Mouse (Mus musculus): ENCODE data around the gene Prim2. TPM values are rescaled to one million over a fixed set of nuclear protein-coding genes. Genes with fewer than 3 reads are reported as not detected.
A peak's percentile ranks its signal among the peaks of the same experiment; 100 is the strongest.

Gene Prim2
- polyA plus RNA-seq, 1 experiment from 2014 or later, result 55.0 TPM

DNA sequence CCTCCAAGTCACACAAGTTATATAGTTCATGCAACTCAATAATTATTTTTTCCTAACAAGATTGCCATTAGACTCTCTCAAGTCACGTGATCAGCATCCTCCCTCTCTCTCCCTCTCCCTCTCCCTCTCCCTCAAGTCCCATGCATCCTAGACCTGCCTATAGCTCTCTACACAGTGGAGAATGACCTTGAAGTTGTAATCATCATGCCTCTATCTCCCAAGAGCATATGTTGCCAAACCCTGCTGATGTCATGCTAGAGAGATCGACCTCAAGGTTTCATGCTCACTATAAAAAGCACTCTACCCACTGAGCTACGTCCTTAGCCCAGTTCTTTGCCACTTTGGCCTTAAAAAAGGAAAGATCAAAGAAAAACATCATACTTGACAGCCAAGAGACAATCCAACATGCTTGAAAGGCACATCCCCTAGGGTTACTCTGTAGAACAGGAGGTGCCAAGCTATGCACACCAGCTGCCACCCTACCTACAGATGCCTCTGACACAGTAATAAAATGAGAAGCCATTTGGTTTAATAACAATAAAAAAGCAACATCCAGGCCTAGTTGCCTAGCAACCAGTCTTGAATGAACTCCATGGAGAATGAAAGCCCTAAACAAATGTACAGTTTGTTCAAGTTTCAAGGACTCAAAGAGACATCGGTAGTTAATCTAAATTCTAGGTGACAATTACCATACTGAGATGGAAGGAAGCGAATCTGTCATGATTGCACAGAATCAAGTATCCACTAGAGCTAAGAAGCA lies 138.3 kb downstream of the Prim2 start:
- Histone ChIP-seq H3K4me2 (no peak overlapping the region), H3K9ac (ENCODE audit: low read length) (no peak overlapping the region), H3K4me1 (ENCODE audit: control insufficient read depth, insufficient read depth, low read length) (peaks cover 3% of the 10 kb centered on the region), H3K36me3 (ENCODE audit: control insufficient read depth, insufficient read depth, low read length) (no peaks in the 10 kb centered on the region), H3K4me3 (ENCODE audit: low read depth, low read length) (no peak overlapping the region), H3K27ac (ENCODE audit: low read depth, low read length) (no peak overlapping the region), H3K9me3 (ENCODE audit: control insufficient read depth, low read length) (no peaks in the 10 kb centered on the region), H3K27me3 (ENCODE audit: control insufficient read depth, insufficient read depth, low read length) (no peaks in the 10 kb centered on the region)
- DNase-seq (ENCODE audit: low spot score, missing footprints) (peak; percentile 70), ATAC-seq (ENCODE audit: low FRiP score) (no peak)
- 84% methylated on average over 5 of the region's 5 CpGs for WGBS

DNA sequence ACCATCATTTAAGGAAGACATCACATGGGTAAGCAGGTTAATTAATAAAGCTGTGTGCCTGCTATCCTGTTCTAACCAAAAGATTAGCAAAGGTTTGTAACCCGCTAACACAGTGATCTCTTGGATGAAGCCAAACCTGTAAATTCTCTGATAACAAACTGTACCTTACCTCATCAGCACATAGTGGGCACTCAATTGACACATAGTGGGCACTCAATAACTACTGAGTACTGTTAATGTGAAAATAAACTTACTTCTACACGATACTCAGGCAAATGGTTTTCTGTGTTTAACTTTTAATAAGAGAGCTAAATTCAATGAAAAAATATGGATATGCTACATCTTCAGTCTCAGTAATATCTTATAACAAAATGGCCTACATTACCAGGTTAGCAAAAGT lies 139.1 kb downstream of the Prim2 start:
- peak; percentile 64 for DNase-seq (ENCODE audit: low spot score, missing footprints)
- no peak overlapping the region for H3K27ac ChIP-seq (ENCODE audit: low read depth, low read length)
- ATAC-seq (ENCODE audit: low FRiP score), result no peak

DNA sequence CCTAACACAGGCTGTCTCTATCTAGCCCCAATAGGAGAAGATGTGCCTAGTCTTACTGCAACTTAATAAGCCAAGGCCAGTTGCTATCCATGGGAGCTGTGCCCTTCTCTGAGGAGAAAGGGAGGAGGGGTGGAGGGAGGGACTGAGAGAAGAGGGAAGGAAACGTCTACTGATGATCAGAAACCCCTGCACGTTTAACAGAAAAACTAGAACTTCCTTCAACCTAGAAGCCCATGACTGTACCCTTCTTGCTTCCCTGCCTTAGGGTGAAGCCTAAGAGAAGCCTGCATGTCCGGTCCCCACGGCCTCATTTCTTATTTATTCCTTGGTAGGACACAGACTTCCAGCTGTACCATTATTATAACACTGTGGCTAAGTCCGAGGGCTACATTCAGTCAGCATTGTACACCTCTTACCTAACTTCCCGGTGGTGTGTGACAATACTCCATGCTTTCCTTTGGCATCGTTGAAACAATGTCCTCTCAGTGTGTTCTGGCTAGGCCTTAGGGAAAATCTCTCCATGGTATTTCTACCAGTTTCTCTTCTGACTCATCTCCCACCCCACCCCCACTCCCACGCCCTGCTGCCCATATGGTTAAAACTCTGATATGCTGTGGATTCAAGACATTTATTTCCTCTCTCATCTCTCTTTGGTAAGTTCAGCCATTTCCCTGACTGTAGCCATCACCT lies 139.9 kb downstream of the Prim2 start:
- 86% methylated on average over 8 of the region's 8 CpGs for WGBS
- H3K36me3 ChIP-seq (ENCODE audit: control insufficient read depth, insufficient read depth, low read length), result no peaks in the 10 kb centered on the region
- no peak for ATAC-seq (ENCODE audit: low FRiP score)

More for the DNA sequence above, 139.1 kb downstream of the Prim2 start:
- Histone ChIP-seq H3K27me3 (ENCODE audit: control insufficient read depth, insufficient read depth, low read length) (no peaks in the 10 kb centered on the region), H3K9me3 (ENCODE audit: control insufficient read depth, low read length) (no peaks in the 10 kb centered on the region), H3K4me2 (no peak overlapping the region), H3K4me3 (ENCODE audit: low read depth, low read length) (no peak overlapping the region), H3K4me1 (ENCODE audit: control insufficient read depth, insufficient read depth, low read length) (peaks cover 3% of the 10 kb centered on the region), H3K9ac (ENCODE audit: low read length) (no peak overlapping the region), H3K36me3 (ENCODE audit: control insufficient read depth, insufficient read depth, low read length) (no peaks in the 10 kb centered on the region)
- WGBS, result 93% methylated on average over 2 of the region's 2 CpGs

DNA sequence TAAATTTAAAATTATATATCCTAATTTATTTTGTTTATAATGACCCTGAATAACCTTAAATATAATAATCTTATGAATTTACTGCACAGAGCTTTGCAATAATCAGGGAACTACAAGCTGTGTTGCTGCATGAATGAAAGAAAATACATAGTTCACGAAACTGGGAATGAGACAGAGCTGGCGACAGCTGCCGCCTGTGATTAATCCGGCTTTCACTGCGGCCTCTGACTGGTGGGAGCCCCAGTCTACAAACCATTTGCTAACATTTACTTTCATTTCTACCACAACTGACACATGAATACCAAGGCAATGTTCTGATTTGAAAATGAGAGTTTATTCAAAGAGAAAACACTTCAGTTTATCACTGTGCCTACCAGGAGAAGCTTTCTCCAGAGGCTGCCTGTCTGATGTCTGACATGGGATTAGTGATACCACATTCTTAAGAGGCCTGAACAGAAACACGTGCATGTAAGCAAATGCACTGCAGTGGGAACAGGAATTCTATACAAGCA lies 142.2 kb downstream of the Prim2 start:
- peak; percentile 87 for DNase-seq (ENCODE audit: low spot score, missing footprints)
- H3K36me3 ChIP-seq (ENCODE audit: control insufficient read depth, insufficient read depth, low read length), result no peaks in the 10 kb centered on the region
- peak; percentile 54; the same call in 1 of the 2 replicates for ATAC-seq (ENCODE audit: low FRiP score)
- no peak overlapping the region for H3K4me3 ChIP-seq (ENCODE audit: low read depth, low read length)
- H3K9me3 ChIP-seq (ENCODE audit: control insufficient read depth, low read length), result no peaks in the 10 kb centered on the region
- peaks cover 3% of the 10 kb centered on the region for H3K4me1 ChIP-seq (ENCODE audit: control insufficient read depth, insufficient read depth, low read length)
- no peak overlapping the region for H3K27ac ChIP-seq (ENCODE audit: low read depth, low read length)
- WGBS, result 55% methylated on average over 6 of the region's 6 CpGs
- no peaks in the 10 kb centered on the region for H3K27me3 ChIP-seq (ENCODE audit: control insufficient read depth, insufficient read depth, low read length)
- H3K4me2 ChIP-seq, result no peak overlapping the region
- no peak overlapping the region for H3K9ac ChIP-seq (ENCODE audit: low read length)

More for the DNA sequence above, 139.9 kb downstream of the Prim2 start:
- no peak overlapping the region for H3K27ac ChIP-seq (ENCODE audit: low read depth, low read length)
- H3K9me3 ChIP-seq (ENCODE audit: control insufficient read depth, low read length), result no peaks in the 10 kb centered on the region
- peak; percentile 59 for DNase-seq (ENCODE audit: low spot score, missing footprints)
- no peak overlapping the region for H3K4me3 ChIP-seq (ENCODE audit: low read depth, low read length)
- peaks cover 3% of the 10 kb centered on the region for H3K4me1 ChIP-seq (ENCODE audit: control insufficient read depth, insufficient read depth, low read length)
- H3K27me3 ChIP-seq (ENCODE audit: control insufficient read depth, insufficient read depth, low read length), result no peaks in the 10 kb centered on the region
- no peak overlapping the region for H3K9ac ChIP-seq (ENCODE audit: low read length)
- H3K4me2 ChIP-seq, result no peak overlapping the region

DNA sequence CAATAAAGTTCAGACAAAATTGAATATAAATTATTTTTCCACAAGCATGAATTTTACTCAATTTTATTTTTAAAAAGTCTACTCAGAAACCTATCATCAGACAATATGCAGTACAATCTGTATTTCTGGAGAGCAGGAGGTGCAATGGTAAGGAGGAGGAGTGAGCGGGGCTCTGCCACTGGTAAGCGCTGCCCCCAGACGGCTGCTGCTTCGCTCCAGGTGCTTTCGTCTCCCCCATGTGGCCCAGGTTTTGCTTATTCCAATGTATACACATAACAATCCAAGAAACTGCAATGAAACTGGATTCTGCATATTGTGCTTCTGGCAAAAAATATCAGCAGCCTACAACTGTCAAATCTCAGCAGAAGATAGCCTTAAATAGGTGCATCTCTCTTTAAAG lies 146.4 kb downstream of the Prim2 start:
- no peaks in the 10 kb centered on the region for H3K27me3 ChIP-seq (ENCODE audit: control insufficient read depth, insufficient read depth, low read length)
- DNase-seq (ENCODE audit: low spot score, missing footprints), result no peak
- H3K4me3 ChIP-seq (ENCODE audit: low read depth, low read length), result no peak overlapping the region
- ATAC-seq (ENCODE audit: low FRiP score), result no peak
- 90% methylated on average over 5 of the region's 5 CpGs for WGBS
- no peak overlapping the region for H3K4me2 ChIP-seq
- H3K4me1 ChIP-seq (ENCODE audit: control insufficient read depth, insufficient read depth, low read length), result peaks cover 3% of the 10 kb centered on the region
- H3K36me3 ChIP-seq (ENCODE audit: control insufficient read depth, insufficient read depth, low read length), result no peaks in the 10 kb centered on the region
- H3K9ac ChIP-seq (ENCODE audit: low read length), result no peak overlapping the region
- no peaks in the 10 kb centered on the region for H3K9me3 ChIP-seq (ENCODE audit: control insufficient read depth, low read length)
- no peak overlapping the region for H3K27ac ChIP-seq (ENCODE audit: low read depth, low read length)

DNA sequence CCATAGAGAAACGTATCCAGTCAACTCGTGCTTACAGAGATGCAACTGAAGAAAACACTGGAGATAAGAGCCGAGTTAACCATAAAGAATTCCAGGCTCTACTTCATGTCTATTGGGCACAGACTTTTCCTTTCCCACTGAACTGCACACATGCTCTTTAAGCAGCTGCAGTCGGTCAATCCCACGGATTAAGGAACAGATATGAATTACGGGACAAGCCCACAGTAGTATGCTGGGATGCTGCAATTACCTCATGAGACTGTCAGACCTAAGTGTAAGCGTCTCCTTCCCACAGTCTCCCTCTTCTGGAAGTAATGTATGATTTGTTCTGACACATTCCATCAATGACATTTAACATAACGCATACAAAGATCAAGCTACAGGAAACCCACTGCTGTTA lies 154.5 kb downstream of the Prim2 start:
- 91% methylated on average over 8 of the region's 8 CpGs for WGBS
- Histone ChIP-seq H3K9ac (ENCODE audit: low read length) (no peak overlapping the region), H3K4me3 (ENCODE audit: low read depth, low read length) (no peak overlapping the region), H3K27me3 (ENCODE audit: control insufficient read depth, insufficient read depth, low read length) (no peaks in the 10 kb centered on the region), H3K4me2 (no peak overlapping the region), H3K36me3 (ENCODE audit: control insufficient read depth, insufficient read depth, low read length) (no peaks in the 10 kb centered on the region), H3K27ac (ENCODE audit: low read depth, low read length) (no peak overlapping the region), H3K9me3 (ENCODE audit: control insufficient read depth, low read length) (no peaks in the 10 kb centered on the region), H3K4me1 (ENCODE audit: control insufficient read depth, insufficient read depth, low read length) (no peaks in the 10 kb centered on the region)
- DNase-seq (ENCODE audit: low spot score, missing footprints) (no peak), ATAC-seq (ENCODE audit: low FRiP score) (no peak)

DNA sequence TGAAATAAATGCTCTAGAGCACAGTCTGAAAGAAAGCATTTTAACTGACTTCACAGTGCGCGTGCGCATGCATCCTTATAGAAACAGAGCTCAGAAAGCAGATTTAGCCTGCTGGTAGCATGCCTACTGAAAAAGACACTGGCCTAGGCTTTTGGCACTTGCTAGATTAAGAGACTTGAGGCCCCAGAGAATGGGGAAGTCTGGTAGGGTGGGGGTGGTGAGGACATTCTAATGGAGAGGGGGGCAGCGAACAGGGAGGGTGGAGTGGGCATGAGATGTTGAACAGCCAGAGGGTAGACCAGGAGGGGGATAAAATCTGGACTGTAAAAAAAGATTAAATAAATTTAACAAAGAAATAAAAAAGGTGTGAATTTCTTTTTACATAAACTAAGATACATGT lies 158.3 kb downstream of the Prim2 start:
- DNase-seq (ENCODE audit: low spot score, missing footprints), result no peak
- H3K27me3 ChIP-seq (ENCODE audit: control insufficient read depth, insufficient read depth, low read length), result no peaks in the 10 kb centered on the region

DNA sequence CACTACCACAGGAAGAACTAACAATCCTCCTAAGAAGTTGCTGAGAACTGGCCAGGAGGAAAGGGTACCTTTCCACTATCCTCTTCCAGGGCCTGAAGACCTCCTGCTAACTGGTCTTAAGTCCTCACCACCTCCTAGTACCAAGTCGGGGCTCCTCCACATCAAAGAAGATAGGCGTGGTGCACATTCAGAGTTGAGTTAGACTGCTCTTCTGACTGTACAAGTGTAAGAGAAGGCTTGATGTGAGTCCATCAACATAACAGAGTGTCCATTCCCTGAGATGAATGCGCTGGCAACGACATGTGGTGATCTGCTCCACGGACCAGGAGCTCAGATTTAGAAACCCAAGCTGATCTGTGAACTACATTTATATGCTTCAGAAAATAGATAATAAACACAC lies 165.2 kb downstream of the Prim2 start:
- H3K27me3 ChIP-seq (ENCODE audit: control insufficient read depth, insufficient read depth, low read length), result no peaks in the 10 kb centered on the region
- 93% methylated on average over 5 of the region's 5 CpGs for WGBS

More for the DNA sequence above, 158.3 kb downstream of the Prim2 start:
- Histone ChIP-seq H3K4me2 (no peak overlapping the region), H3K9ac (ENCODE audit: low read length) (no peak overlapping the region), H3K4me3 (ENCODE audit: low read depth, low read length) (no peak overlapping the region), H3K9me3 (ENCODE audit: control insufficient read depth, low read length) (no peaks in the 10 kb centered on the region), H3K4me1 (ENCODE audit: control insufficient read depth, insufficient read depth, low read length) (no peaks in the 10 kb centered on the region), H3K36me3 (ENCODE audit: control insufficient read depth, insufficient read depth, low read length) (no peaks in the 10 kb centered on the region), H3K27ac (ENCODE audit: low read depth, low read length) (no peak overlapping the region)
- no peak for ATAC-seq (ENCODE audit: low FRiP score)
- 95% methylated on average over 4 of the region's 4 CpGs for WGBS

DNA sequence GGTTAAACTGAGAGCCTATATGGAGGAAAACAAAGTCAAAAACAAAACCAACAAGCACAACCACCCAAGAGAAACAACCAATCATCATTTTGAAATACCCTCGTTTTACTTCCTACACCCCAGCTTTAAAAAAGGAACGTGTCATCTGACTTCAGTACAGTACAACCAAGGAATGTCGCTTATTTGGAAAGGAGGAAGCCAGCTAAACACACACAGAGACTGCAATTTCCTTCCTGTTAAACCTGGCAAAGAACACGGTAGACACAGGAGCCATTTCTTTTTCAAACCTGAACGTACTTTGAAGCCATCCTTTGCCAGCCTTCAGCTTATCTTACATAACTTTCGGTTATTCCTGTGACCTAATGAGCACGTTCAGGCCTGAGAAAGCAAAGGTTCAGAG lies 166.7 kb downstream of the Prim2 start:
- no peaks in the 10 kb centered on the region for H3K27me3 ChIP-seq (ENCODE audit: control insufficient read depth, insufficient read depth, low read length)
- H3K4me2 ChIP-seq, result no peak overlapping the region
- H3K36me3 ChIP-seq (ENCODE audit: control insufficient read depth, insufficient read depth, low read length), result no peaks in the 10 kb centered on the region
- no peak overlapping the region for H3K4me3 ChIP-seq (ENCODE audit: low read depth, low read length)
- 89% methylated on average over 7 of the region's 7 CpGs for WGBS
- DNase-seq (ENCODE audit: low spot score, missing footprints) (no peak), ATAC-seq (ENCODE audit: low FRiP score) (no peak)
- H3K9me3 ChIP-seq (ENCODE audit: control insufficient read depth, low read length), result no peaks in the 10 kb centered on the region
- no peak overlapping the region for H3K9ac ChIP-seq (ENCODE audit: low read length)
- no peaks in the 10 kb centered on the region for H3K4me1 ChIP-seq (ENCODE audit: control insufficient read depth, insufficient read depth, low read length)
- H3K27ac ChIP-seq (ENCODE audit: low read depth, low read length), result no peak overlapping the region

More for the DNA sequence above, 165.2 kb downstream of the Prim2 start:
- ATAC-seq (ENCODE audit: low FRiP score) (no peak), DNase-seq (ENCODE audit: low spot score, missing footprints) (no peak)
- H3K9me3 ChIP-seq (ENCODE audit: control insufficient read depth, low read length), result no peaks in the 10 kb centered on the region
- no peak overlapping the region for H3K9ac ChIP-seq (ENCODE audit: low read length)
- H3K4me2 ChIP-seq, result no peak overlapping the region
- no peaks in the 10 kb centered on the region for H3K4me1 ChIP-seq (ENCODE audit: control insufficient read depth, insufficient read depth, low read length)
- no peaks in the 10 kb centered on the region for H3K36me3 ChIP-seq (ENCODE audit: control insufficient read depth, insufficient read depth, low read length)
- no peak overlapping the region for H3K27ac ChIP-seq (ENCODE audit: low read depth, low read length)
- H3K4me3 ChIP-seq (ENCODE audit: low read depth, low read length), result no peak overlapping the region

Measured in midbrain, embryonic 11.5 days (tissue).